Mouse (Mus musculus) liver, postnatal 0 days (tissue): Measurements from ENCODE around the gene Bbx.

Source experiments
- CTCF ChIP-seq: sonication (generic); IDR thresholded peaks from 2 replicates; pipeline ENCODE4 v1.5.1; 2016; ENCODE audit warnings: antibody characterized with exemption, low read depth
- EP300 ChIP-seq: IDR thresholded peaks from 2 replicates; pipeline ENCODE4 v1.6.1; 2016; ENCODE audit warnings: antibody characterized with exemption, low read depth, mild to moderate bottlenecking

- TF ChIP-seq CTCF (peak; percentile 66), EP300 (no peak)
Observed at GRCm38 (mm10) chr16:50201546-50202151, 230.5 kb downstream of the Bbx start.
